Mouse (Mus musculus) brain, embryonic 18.5 days (tissue): ENCODE measurements around the gene Stxbp4.

Experiments
- DNase-seq: peaks from one replicate; pipeline ENCODE4 v3.0.0-alpha.2; 2012; ENCODE audit warnings: low read depth, low spot score

The Stxbp4 gene

DNA sequence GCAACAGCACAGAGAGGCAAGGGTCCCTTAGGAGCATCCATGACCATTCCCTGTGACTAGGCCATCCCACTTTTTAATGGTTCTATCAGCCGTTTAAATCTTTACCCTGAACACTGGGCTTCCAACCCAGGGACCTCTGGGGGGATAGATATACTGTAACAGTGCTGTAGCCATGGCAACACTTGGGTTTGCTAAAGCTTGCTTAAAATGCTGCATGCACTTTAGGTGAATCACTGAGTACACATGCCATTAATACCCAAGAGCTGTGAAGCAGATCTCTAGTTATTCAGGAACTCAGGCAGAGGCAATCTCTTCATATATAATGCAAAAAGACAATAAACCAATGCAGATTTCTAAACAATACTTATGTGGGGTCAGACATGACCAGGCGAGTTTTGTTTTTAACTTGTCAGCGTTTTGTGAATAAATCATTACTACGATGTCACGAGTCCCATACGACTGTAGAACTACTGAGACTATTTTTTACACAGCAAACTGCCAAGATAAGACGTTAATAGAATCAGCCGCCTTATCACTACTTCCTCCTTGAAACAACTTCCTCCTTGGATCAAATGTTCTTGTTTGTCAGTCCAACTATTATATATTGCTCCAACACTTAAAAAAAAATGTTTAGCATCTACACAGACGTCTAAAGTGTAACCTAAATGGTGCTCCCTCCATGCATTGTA lies 79.4 kb downstream of the Stxbp4 start:
- DNase-seq, result no peak

DNA sequence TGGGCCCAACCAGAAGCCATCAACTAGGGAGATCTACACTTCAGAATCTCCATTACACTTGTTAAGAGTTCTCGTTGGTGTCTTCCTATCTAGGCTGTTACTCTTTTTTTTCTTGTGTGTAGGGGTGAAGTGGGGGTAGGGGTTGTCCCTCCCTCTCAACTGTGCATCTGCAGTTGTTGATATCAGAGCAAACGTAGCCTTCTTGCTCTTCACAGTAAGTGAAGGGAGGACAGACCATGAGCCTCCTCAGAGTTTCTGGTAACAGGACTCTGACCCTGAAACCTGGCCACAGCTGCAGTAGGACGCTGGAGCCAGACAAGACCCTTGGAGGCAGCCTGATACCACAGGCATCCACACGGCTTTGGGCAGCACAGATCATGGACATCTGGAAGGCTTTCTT lies 81.4 kb downstream of the Stxbp4 start:
- DNase-seq, result no peak

DNA sequence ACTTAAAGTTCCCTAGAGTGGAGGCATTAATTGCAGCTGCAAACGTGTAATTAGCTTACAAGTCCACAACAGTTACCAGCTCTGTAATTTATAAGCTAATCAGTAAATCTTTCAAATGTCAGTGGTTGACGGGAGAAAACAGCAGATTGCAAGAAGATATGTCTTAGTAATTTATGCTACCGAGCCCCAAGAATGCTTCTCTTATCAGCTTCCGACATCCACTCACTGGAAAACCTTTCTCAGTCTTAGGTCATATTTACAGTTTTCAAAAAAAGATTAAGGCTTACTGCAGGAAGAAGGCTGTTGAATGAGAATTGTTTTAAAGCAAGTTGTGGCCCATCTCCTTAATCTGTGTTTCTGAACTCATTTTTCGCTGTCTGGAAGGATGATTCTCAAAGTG lies 83.9 kb downstream of the Stxbp4 start:
- DNase-seq, result no peak

GRCm38 (mm10) chr11:90552303-90553201 lies 85.3 kb downstream of the Stxbp4 start:
- DNase-seq, result no peak

- peak; percentile 46 for DNase-seq
Measured at GRCm38 (mm10) chr11:90548560-90548959, 89.3 kb downstream of the Stxbp4 start.

GRCm38 (mm10) chr11:90538636-90539263 lies 99.1 kb downstream of the Stxbp4 start:
- no peak for DNase-seq

DNA sequence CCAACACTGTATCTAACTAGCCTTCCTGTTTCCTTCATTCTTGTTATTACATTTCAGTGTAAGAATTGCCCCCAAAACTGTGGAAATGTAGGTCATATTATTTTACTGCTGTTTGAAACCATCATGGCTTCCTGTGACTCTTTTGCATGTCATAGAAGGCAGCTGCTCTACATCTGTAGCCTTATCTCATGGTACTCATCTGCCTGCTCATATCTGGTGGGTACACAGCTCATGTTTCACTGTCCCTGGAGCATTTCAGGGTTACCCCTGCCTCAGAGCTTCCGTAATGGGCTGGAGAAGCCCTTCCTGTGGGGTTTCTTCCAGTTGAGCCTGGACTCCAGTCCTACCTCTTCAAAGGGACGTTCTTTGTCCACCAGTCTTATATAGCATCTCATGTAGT lies 112.6 kb downstream of the Stxbp4 start:
- no peak for DNase-seq

DNA sequence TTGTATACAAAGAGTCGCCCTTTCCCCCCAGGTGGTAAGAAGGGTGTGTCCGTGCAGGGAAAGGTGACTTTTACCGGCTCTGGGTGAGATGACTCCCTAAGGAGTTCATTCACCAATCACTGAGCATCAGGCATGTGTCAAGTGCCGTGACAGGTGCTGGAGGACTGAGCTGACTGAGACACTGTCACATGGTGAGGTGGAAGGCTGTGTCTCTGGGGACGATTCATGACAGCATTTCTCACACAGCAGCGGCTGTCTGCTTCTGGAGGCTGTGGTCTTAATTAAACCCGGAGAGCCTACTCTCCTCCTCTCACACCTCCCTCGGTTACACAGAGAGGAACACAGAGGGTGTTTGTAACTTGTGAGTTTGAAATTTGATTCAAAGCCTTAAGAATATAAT lies 116.8 kb downstream of the Stxbp4 start:
- no peak for DNase-seq

- DNase-seq, result no peak
Measured at GRCm38 (mm10) chr11:90517750-90518149, 120.1 kb downstream of the Stxbp4 start.

GRCm38 (mm10) chr11:90512538-90513219 lies 125.2 kb downstream of the Stxbp4 start:
- no peak for DNase-seq

DNA sequence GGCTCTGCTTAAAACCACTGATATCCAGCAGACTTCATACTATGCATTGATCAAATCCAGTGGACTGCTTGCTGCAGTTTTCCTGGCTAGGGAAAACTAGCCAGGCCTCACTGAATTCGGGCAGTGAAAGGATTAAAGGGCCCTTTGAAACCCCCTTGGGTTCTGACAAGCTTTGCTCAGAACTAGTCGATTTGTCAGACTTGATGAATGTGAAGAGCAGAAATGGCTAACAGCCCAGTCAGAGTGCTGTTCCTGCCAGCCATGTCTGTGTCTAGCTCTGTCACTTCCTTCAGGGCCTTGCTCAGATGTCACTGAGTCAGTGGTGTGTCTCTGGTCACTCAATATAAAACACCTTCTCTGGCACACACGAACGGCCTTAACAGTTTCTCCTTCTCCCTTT lies 136.0 kb downstream of the Stxbp4 start:
- no peak for DNase-seq

DNA sequence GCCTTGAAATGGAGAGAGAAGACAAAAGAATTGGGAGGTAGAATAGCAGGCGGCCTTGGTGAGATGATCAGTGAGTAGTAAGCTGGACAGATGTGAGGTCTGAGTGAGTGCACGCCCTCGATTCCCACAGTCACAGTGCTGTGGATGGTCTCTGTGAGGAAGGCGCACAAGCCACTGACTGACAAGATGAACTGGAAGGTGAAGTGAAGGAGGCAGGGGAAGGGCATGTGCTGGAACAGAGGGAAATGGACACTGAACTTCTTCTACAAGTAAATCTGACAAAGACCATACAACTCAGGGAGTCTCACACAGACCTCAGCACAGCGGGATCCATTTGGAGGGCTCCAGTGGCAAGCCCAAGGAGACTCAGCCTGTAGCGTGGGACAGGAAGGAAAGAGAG lies 138.0 kb downstream of the Stxbp4 start:
- no peak for DNase-seq

- DNase-seq, result no peak
Measured at GRCm38 (mm10) chr11:90498461-90498860, 139.4 kb downstream of the Stxbp4 start.

- DNase-seq, result no peak
Measured at GRCm38 (mm10) chr11:90494981-90495380, 142.9 kb downstream of the Stxbp4 start.

GRCm38 (mm10) chr11:90492511-90492910 lies 145.4 kb downstream of the Stxbp4 start:
- no peak for DNase-seq

GRCm38 (mm10) chr11:90489166-90489565 lies 148.7 kb downstream of the Stxbp4 start:
- no peak for DNase-seq

DNA sequence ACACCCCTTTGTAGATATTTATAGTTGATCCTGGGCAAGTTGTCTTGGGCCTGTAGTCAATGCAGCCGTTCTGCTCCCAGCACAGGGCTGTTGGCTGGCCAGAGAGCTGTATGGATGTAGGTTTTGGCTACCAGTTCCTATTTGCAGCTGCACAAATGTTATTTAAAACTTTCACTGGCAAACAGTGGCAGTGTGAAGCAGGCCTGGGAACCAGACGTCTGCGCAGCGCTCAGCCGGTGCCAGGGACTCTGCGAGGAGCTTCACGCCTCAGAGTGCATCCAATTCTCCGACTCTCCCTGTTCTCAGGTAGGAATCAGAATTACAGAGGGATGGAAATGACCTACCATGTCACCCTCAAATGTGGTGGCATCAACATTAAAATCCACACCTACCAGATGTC lies 150.2 kb downstream of the Stxbp4 start:
- no peak for DNase-seq

- DNase-seq, result no peak
Measured at GRCm38 (mm10) chr11:90484750-90485637, 152.9 kb downstream of the Stxbp4 start.

DNA sequence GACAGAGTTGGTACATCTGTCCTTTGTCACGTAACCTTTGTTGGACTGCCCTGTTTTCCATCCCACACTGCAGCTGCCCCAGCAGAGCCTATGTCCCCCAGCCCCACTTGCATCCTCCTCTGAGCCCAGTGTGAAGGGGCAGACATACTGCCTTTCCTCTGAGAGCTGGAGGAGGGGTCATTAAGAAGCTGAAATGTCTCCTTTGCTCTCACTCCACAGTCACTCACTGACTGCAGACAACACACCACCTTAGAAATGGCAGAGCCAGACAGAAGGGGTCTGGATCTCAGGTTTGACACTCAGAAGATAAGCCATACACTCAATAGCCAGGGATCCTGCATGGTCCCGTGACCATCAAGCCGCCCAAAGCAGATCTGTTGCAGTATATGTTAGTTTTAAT lies 154.1 kb downstream of the Stxbp4 start:
- no peak for DNase-seq

GRCm38 (mm10) chr11:90481828-90482227 lies 156.1 kb downstream of the Stxbp4 start:
- no peak for DNase-seq

- no peak for DNase-seq
Measured at GRCm38 (mm10) chr11:90470271-90470670, 167.6 kb downstream of the Stxbp4 start.
